Mouse (Mus musculus) lung, postnatal 0 days (tissue): ENCODE measurements at regions not wholly inside any gene's neighbourhood (a gene's known extent, or its start where the extent isn't known, plus 50 kb on each side); places are given as distances from the start of the nearest gene placed in this dataset.

Experiments used
- ATAC-seq: fragments of 200-750 bp; cut with Nextera tagmentation; 2 replicates; pipeline ENCODE4 v1.8.0; 2017; ENCODE audit warnings: moderate library complexity
- DNase-seq: peaks from one replicate; pipeline ENCODE4 v3.0.0-alpha.2; 2016; ENCODE audit warnings: low spot score
- H3K27ac ChIP-seq: fragments of 300-500 bp; sonication (generic); 2 replicates; pipeline ENCODE4 v1.5.1; 2014; ENCODE audit warnings: antibody characterized with exemption, mild to moderate bottlenecking, low read length, mixed read lengths
- H3K27me3 ChIP-seq: fragments of 300-500 bp; sonication (generic); replicated peaks from 2 replicates; pipeline ENCODE4 v1.6.1; 2014; ENCODE audit warnings: low read length, mixed read lengths; ENCODE audit not compliant: insufficient read depth
- H3K36me3 ChIP-seq: fragments of 300-500 bp; sonication (generic); 2 replicates; pipeline ENCODE4 v1.6.1; 2014; ENCODE audit warnings: low read length, mixed read lengths; ENCODE audit not compliant: insufficient read depth
- H3K4me1 ChIP-seq: fragments of 300-500 bp; sonication (generic); 2 replicates; pipeline ENCODE4 v1.6.1; 2014; ENCODE audit warnings: antibody characterized with exemption, low read depth, low read length, mixed read lengths; ENCODE audit not compliant: insufficient read depth
- H3K4me2 ChIP-seq: fragments of 300-500 bp; sonication (generic); replicated peaks from 2 replicates; pipeline ENCODE4 v1.6.1; 2014; ENCODE audit warnings: low read depth, mild to moderate bottlenecking, low read length, moderate library complexity, mixed read lengths
- H3K4me3 ChIP-seq: fragments of 300-500 bp; sonication (generic); 2 replicates; pipeline ENCODE4 v1.5.1; 2014; ENCODE audit warnings: low read depth, low read length
- H3K9ac ChIP-seq: fragments of 300-500 bp; sonication (generic); replicated peaks from 2 replicates; pipeline ENCODE4 v1.6.1; 2014; ENCODE audit warnings: low read depth, mild to moderate bottlenecking
- H3K9me3 ChIP-seq: fragments of 300-500 bp; sonication (generic); 2 replicates; pipeline ENCODE4 v1.6.1; 2016; ENCODE audit warnings: low read length, mixed read lengths
- CTCF ChIP-seq: IDR thresholded peaks from 2 replicates; pipeline ENCODE4 v1.5.1; 2016; ENCODE audit warnings: antibody characterized with exemption, mild to moderate bottlenecking
- EP300 ChIP-seq: IDR thresholded peaks from 2 replicates; pipeline ENCODE4 v1.6.1; 2016; ENCODE audit warnings: antibody characterized with exemption, mild to moderate bottlenecking, control low read depth
- WGBS: fragments of 180-500 bp; shearing (Covaris S2); extraction: QIAGEN DNeasy Blood & Tissue Kit; methylation state at CpG from one replicate; pipeline ENCODE4 v1.1.7; 2014; 5-methylcytosine and 5-hydroxymethylcytosine counted together

- H3K9me3 ChIP-seq, result no peaks in the 10 kb centered on the region
- H3K4me2 ChIP-seq, result no peak overlapping the region
- H3K9ac ChIP-seq, result no peak overlapping the region
- no peak for ATAC-seq
- H3K27me3 ChIP-seq, result no peaks in the 10 kb centered on the region
- H3K4me1 ChIP-seq, result no peaks in the 10 kb centered on the region
- H3K4me3 ChIP-seq, result no peak overlapping the region
- DNase-seq, result peak; percentile 39
- H3K36me3 ChIP-seq, result no peaks in the 10 kb centered on the region
- TF ChIP-seq CTCF (peak; percentile 81), EP300 (no peak)
- 36% methylated on average over 3 of the region's 3 CpGs for WGBS
- no peak overlapping the region for H3K27ac ChIP-seq
Measured at GRCm38 (mm10) chr17:49189765-49190164, 238.4 kb upstream of the Mocs1 start.

GRCm38 (mm10) chr17:49190337-49190736 is 237.8 kb upstream of the Mocs1 start:
- no peaks in the 10 kb centered on the region for H3K4me1 ChIP-seq
- no peaks in the 10 kb centered on the region for H3K36me3 ChIP-seq
- ATAC-seq (no peak), DNase-seq (no peak)
- no peak overlapping the region for H3K27ac ChIP-seq
- no peak overlapping the region for H3K9ac ChIP-seq
- H3K4me3 ChIP-seq, result no peak overlapping the region
- TF ChIP-seq EP300, result no peak
- TF ChIP-seq CTCF, result no peak
- H3K27me3 ChIP-seq, result no peaks in the 10 kb centered on the region
- WGBS, result 51% methylated on average over 4 of the region's 4 CpGs
- no peak overlapping the region for H3K4me2 ChIP-seq
- H3K9me3 ChIP-seq, result no peaks in the 10 kb centered on the region

GRCm38 (mm10) chr17:49196046-49196684 is 232.0 kb upstream of the Mocs1 start:
- no peak overlapping the region for H3K27ac ChIP-seq
- ATAC-seq, result no peak
- no peaks in the 10 kb centered on the region for H3K27me3 ChIP-seq

GRCm38 (mm10) chr17:49201495-49201894 is 226.7 kb upstream of the Mocs1 start:
- no peak for TF ChIP-seq CTCF
- TF ChIP-seq EP300, result no peak
- Histone ChIP-seq H3K27ac (no peak overlapping the region), H3K9me3 (no peaks in the 10 kb centered on the region), H3K4me3 (no peak overlapping the region), H3K4me1 (no peaks in the 10 kb centered on the region), H3K27me3 (no peaks in the 10 kb centered on the region), H3K9ac (no peak overlapping the region), H3K36me3 (no peaks in the 10 kb centered on the region), H3K4me2 (no peak overlapping the region)
- 88% methylated on average over 3 of the region's 3 CpGs for WGBS
- ATAC-seq (no peak), DNase-seq (no peak)

More at GRCm38 (mm10) chr17:49196046-49196684, 232.0 kb upstream of the Mocs1 start:
- no peak for DNase-seq
- H3K4me3 ChIP-seq, result no peak overlapping the region
- TF ChIP-seq CTCF, result no peak
- no peak for TF ChIP-seq EP300
- H3K36me3 ChIP-seq, result no peaks in the 10 kb centered on the region
- WGBS, result 65% methylated on average over 8 of the region's 8 CpGs
- no peak overlapping the region for H3K9ac ChIP-seq
- no peak overlapping the region for H3K4me2 ChIP-seq
- H3K9me3 ChIP-seq, result no peaks in the 10 kb centered on the region
- H3K4me1 ChIP-seq, result no peaks in the 10 kb centered on the region

GRCm38 (mm10) chr17:49205095-49205494 is 223.1 kb upstream of the Mocs1 start:
- no peak overlapping the region for H3K4me3 ChIP-seq
- ATAC-seq, result no peak
- TF ChIP-seq EP300 (no peak), CTCF (no peak)
- 25% methylated on average over 5 of the region's 5 CpGs for WGBS
- H3K27me3 ChIP-seq, result no peaks in the 10 kb centered on the region
- no peaks in the 10 kb centered on the region for H3K36me3 ChIP-seq
- no peak overlapping the region for H3K9ac ChIP-seq
- no peaks in the 10 kb centered on the region for H3K9me3 ChIP-seq
- no peaks in the 10 kb centered on the region for H3K4me1 ChIP-seq
- no peak for DNase-seq
- H3K27ac ChIP-seq, result no peak overlapping the region
- no peak overlapping the region for H3K4me2 ChIP-seq

GRCm38 (mm10) chr17:49205564-49205963 is 222.6 kb upstream of the Mocs1 start:
- H3K27me3 ChIP-seq, result no peaks in the 10 kb centered on the region
- no peak for DNase-seq
- H3K9me3 ChIP-seq, result no peaks in the 10 kb centered on the region
- no peaks in the 10 kb centered on the region for H3K4me1 ChIP-seq
- WGBS, result 36% methylated on average over 1 of the region's 1 CpGs
- H3K27ac ChIP-seq, result no peak overlapping the region
- no peaks in the 10 kb centered on the region for H3K36me3 ChIP-seq
- no peak overlapping the region for H3K4me2 ChIP-seq
- no peak overlapping the region for H3K4me3 ChIP-seq
- ATAC-seq, result no peak
- TF ChIP-seq EP300, result no peak
- no peak for TF ChIP-seq CTCF
- no peak overlapping the region for H3K9ac ChIP-seq

GRCm38 (mm10) chr17:49206708-49207107 is 221.5 kb upstream of the Mocs1 start:
- Histone ChIP-seq H3K27ac (no peak overlapping the region), H3K4me1 (no peaks in the 10 kb centered on the region), H3K9ac (no peak overlapping the region), H3K4me2 (no peak overlapping the region), H3K4me3 (no peak overlapping the region), H3K9me3 (no peaks in the 10 kb centered on the region), H3K27me3 (no peaks in the 10 kb centered on the region), H3K36me3 (no peaks in the 10 kb centered on the region)
- WGBS, result 50% methylated on average over 9 of the region's 9 CpGs
- TF ChIP-seq CTCF (peak; percentile 28; the same call in 1 of the 2 replicates), EP300 (no peak)
- DNase-seq, result no peak
- no peak for ATAC-seq
